Mouse (Mus musculus): ENCODE measurements around the gene Gatd1. TPM values are rescaled to one million over a fixed set of nuclear protein-coding genes. Genes with fewer than 3 reads are reported as not detected.

Gene Gatd1
- polyA plus RNA-seq (2012; rRNA removed; ENCODE audit: low replicate concordance), result 59.5 and 84.7 TPM in 2 replicates

DNA sequence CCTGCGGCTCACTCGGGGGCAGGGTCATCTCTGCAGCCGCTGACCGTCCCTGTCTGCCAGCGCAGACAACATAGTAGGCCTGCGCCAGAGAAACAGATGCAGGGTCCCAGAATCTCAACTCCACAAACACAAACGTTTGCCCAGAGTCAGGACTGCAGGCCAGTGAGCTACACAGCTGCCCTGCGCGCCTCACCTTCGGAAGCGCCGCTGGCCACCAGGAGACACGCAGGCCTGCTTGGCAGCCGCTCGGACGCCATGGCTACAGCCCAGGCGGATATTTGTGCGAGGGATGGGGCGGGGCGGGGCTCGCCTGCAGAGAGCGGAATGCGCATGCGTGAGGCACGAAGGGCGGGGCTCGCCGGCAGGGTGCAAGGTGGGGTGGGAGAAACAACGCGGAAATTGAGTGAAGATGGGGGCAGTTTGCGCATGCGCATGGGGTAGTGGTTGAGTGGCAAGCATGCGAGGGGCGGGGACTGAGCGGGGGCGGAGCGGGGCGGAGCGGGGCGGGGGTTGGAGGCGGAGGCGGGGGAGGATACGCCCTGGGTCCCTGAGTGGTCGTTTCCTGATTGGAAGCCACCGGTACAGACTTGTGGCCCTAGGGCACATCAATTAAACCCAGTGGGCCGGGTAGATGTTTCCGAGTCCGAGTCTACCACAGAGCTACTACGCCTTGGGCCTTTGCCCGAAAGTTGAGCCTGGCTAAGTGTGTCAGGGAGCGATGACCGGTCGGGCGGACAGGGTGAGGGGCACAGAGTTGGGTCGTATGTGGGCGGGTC is at the start of gene Gatd1:
Gene Gatd1, minus strand, starts transcription at position 328 of the 776 bp plus-strand sequence.

DNA sequence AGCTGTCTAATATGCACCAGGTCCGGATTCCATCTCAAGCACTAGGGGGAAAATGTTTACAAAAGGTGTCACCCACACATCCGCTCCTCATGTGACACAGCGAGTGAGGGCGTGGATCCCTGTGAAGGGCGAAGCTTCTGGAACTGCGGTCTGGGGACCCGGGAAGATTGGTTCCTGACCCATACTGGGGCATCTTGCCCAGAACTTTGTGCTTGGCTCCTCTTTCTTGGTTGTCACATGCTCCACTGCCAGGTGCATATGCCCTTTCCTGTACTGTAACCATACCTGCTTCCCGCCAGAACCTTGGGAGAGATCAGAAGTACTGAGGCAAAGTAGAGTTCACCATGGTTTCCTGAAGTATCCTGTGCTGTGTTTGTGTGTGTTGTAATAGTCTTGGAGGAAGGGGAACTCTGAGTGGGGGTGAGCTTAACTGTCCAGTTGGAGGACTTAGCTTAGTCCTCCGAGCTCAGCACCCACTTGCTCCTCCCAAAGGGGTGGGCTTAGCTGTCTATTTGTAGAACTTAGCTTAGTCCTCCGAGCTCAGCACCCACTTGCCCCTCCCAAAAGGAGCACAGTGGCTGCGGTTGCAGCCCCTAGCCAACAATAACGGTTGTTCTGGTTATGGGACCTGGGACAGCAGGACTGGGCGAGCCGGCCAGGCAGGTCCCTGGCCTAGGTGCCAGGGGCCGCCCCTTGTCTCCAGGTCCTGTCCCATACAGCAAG is 46.6 kb upstream of the Gatd1 start, which contains the start of gene Cracr2b:
Gene Cracr2b, plus strand, starts transcription at position 704 of the 723 bp plus-strand sequence.

DNA sequence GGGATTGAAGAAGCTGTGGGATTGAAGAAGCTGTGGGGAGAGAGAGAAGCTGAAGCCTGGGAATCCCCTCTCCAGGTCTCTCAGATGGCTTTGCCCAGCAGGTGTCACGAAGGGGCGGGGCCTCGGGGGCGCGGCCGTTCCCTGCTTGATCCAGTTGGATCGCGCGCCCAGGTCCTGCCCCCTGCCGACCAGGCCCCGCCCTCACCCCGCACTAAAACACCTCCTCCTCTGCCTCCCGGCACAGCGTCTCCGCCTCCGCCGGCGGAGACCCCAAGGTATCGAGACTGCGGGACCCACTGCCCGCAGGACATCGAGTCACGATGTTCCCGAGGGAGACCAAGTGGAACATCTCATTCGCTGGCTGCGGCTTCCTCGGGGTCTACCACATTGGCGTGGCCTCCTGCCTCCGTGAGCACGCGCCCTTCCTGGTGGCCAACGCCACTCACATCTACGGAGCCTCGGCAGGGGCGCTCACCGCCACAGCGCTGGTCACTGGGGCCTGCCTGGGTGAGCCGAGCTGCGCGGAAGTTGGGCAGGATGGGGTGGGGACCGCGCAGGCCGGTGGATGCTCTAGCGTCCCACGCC is 41.1 kb upstream of the Gatd1 start, which contains the start of gene Pnpla2:
Gene Pnpla2, plus strand, starts transcription at position 232 of the 585 bp plus-strand sequence.

DNA sequence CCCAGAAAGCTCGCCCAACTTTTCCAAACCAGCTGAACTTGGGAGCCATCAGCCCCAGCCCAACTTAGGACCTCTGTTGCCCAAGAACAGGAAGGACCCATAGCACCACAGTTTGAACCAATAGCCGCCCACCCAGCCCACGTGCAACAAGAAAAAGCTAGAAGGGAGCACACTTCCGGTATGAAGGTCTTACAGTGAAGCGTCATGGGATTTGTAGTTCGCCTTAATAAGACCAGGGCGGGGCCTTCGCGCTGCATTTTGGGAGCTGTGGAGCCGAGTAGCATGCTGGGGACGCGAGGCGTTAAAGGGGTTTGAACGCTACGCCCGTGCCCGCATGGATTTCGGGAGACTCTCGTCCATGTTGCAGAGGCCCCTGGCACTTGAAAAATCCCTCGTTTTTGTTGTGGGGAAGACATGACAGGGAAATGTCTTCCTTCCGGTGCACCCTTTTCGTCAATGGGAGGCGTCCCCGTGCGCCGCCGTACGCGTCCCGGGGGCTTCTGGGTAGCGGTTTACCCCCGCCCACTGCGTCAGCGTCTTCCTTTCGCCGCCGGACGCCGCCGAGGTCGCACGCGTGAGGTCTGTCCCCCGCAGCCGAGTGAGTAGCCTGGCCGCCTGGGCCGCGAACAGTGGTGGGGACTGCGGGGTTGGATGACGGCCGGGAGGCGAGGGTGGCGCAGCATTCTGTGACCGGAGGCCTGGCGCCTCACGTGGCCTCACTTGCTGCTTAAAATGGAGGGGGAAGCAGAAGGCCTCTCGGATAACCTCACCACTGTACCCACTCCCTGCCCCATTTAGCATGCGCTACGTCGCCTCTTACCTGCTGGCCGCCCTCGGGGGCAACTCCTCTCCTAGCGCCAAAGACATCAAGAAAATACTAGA is 33.4 kb upstream of the Gatd1 start, which contains the start of gene Rplp2:
Gene Rplp2, plus strand, starts transcription at position 261 of the 882 bp plus-strand sequence.

DNA sequence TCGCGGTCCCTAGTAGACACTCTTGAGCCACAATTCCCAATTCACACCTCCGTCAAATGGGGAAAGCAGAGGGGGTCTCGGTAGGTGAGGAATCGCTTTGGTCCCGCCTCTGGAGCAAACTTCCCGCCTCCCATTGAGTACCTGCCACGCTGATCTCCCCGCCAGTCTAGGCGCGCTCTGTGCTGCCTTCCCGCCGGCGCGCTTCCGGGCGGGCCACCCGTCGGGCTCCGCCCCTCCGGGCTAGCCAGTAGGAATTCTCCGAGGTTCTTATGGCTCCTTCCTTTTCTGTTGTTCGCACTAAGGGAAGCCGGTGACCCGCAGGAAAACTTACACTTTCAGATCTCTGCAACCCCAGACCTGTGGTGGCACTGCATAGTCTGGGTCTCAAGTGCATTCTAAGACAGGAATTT is 29.9 kb upstream of the Gatd1 start, which contains the start of gene Pidd1:
Gene Pidd1, minus strand, starts transcription at position 198 of the 410 bp plus-strand sequence.

DNA sequence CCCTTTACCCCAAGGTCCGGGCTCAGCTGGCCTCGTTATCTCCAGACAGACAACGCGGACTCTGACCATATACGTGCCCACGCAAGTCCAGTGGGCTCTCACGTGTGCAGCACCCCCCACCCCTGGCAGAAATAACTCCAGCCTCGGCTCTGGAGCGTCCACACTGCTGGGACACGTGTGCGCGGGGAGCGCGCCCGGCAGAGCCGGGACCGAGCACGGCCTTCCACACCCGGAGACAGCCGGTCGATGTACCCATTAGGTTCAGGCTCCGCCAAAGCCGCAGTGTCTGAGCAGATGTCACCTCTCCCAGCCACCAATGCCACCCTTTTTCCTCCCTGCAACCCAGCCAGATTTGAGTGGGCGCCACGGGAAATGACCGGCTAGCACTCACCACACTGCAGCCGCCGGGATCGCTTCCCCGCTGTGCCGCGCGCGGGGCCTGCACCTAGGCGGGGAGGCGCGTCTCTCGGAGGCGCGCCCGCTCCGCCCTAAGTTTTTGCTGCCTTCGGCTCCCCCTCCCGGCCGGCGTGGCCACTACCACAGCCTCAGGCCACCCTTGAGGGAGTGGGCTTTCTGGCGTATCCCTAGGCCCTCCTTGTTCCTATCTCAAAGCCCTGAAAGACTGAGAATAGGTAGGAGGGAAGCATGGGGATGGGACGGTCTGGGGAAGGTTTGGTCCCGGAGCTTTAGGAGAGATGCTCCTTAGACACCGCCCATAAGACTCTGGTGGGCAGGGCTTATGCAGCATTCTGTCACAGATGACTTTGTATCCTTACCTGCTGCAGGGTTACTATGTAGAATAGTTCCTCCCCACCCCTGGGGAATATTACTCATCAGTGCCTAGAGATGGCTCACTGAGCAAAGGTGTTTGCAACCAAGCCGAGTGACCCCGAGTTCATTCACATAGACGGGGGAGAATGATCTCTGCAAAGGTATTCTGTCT is 23.5 kb upstream of the Gatd1 start, which contains the start of gene Slc25a22:
Gene Slc25a22, minus strand, starts transcription at position 715 of the 943 bp plus-strand sequence.

DNA sequence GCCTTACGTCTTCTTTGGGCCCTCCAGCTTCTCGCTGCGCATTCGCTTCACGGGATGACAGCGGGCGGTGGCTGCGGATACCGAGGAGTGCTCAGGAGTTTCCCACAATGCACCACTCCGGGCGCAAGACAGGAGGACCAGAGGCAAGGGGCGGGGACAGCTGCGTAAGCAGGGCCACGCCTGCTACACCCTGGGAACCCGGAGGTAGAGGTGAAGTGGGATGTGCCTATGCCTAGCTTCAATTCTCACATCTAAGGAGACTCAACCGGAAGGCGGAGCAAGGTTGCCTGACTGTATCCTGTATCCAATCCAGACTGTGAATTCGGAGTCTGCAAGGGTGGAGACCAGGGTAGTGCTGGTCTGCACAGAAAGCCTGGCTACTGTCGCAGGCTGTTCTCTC is 15.4 kb upstream of the Gatd1 start, which contains the start of gene Cend1:
Gene Cend1, minus strand, starts transcription at position 182 of the 400 bp plus-strand sequence.

DNA sequence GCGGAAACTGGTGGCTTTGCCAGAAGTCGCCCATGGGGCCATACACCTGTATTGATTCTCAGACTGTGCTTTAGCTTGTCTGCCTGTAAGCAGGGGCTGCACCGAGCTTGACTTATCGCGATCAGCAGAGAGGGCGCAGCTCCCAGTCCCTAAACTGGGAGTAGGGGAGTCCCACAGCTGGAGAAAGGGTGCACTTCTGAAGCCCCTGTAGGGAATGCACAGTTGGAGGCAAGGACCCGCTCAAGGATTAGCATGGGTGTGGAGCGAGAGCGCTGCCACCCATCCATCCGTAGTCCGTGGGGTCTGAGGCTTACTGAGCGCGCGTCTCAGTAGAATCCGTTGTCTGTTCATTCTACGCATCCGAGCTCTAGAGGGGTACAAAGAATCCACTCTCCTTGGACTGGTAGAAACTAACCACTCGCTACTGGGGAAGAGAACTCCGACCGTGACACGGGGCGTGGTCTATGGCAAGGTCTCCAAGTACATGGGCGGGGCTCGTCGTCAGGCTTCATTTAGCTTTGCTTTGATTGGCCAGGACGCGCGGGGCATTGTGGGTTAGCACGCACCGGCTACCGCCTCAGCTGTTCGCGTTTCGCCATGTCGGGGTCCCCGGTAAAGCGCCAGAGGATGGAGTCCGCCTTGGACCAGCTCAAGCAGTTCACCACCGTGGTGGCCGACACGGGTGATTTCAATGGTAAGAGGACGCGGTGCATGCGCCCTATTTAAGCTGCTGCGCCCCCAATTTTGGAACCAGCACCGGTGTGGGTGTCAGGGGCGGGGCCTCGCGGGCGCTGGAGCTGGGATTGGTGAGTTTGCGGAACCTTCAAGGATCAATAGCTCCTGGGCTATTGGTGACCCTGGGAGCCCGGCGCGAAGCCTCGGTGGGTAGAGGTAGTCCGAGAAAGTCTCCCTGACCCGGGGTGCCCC is 22.0 kb downstream of the Gatd1 start, which contains the start of gene Taldo1:
Gene Taldo1, plus strand, starts transcription at position 575 of the 927 bp plus-strand sequence.

Other genes starting within 250 kb of the Gatd1 start
- 139 and 202 TPM in 2 replicates for gene Rnh1, start 241.3 kb downstream of the Gatd1 start, polyA plus RNA-seq (2012; rRNA removed; ENCODE audit: low replicate concordance)
- 82.4 and 82.9 TPM in 2 replicates for gene Hras, start 220.1 kb downstream of the Gatd1 start, polyA plus RNA-seq (2012; rRNA removed; ENCODE audit: low replicate concordance)
- 6.6 and 7.6 TPM in 2 replicates for gene Lrrc56, start 220.0 kb downstream of the Gatd1 start, polyA plus RNA-seq (2012; rRNA removed; ENCODE audit: low replicate concordance)
- 0.26 and 3.7 TPM in 2 replicates for gene Lmntd2, start 200.1 kb downstream of the Gatd1 start, polyA plus RNA-seq (2012; rRNA removed; ENCODE audit: low replicate concordance)
- gene Rassf7, start 198.3 kb downstream of the Gatd1 start, polyA plus RNA-seq (2012; rRNA removed; ENCODE audit: low replicate concordance), result 8.8 and 33.1 TPM in 2 replicates
- gene Phrf1, start 185.4 kb downstream of the Gatd1 start, polyA plus RNA-seq (2012; rRNA removed; ENCODE audit: low replicate concordance), result 16.5 and 28.7 TPM in 2 replicates
- gene Irf7, start 147.7 kb downstream of the Gatd1 start, polyA plus RNA-seq (2012; rRNA removed; ENCODE audit: low replicate concordance), result 72.7 and 97.5 TPM in 2 replicates
- gene Cdhr5, start 137.3 kb downstream of the Gatd1 start, polyA plus RNA-seq (2012; rRNA removed; ENCODE audit: low replicate concordance), result 0.13 and 0.35 TPM in 2 replicates
- 1.4 and 1.8 TPM in 2 replicates for gene Sct, start 135.0 kb downstream of the Gatd1 start, polyA plus RNA-seq (2012; rRNA removed; ENCODE audit: low replicate concordance)
- 0.09 TPM in 1 of 2 replicates, not detected in the other for gene Drd4, start 122.1 kb downstream of the Gatd1 start, polyA plus RNA-seq (2012; rRNA removed; ENCODE audit: low replicate concordance)
- gene Deaf1, start 86.4 kb downstream of the Gatd1 start, polyA plus RNA-seq (2012; rRNA removed; ENCODE audit: low replicate concordance), result 19.0 and 35.2 TPM in 2 replicates
- 58.4 and 71.0 TPM in 2 replicates for gene Tmem80, start 86.4 kb downstream of the Gatd1 start, polyA plus RNA-seq (2012; rRNA removed; ENCODE audit: low replicate concordance)
- gene Eps8l2, start 75.3 kb downstream of the Gatd1 start, polyA plus RNA-seq (2012; rRNA removed; ENCODE audit: low replicate concordance), result 20.1 and 30.8 TPM in 2 replicates
- 446 and 750 TPM in 2 replicates for gene Taldo1, start 21.9 kb downstream of the Gatd1 start, polyA plus RNA-seq (2012; rRNA removed; ENCODE audit: low replicate concordance)
- 0.97 and 1.7 TPM in 2 replicates for gene Cend1, start 15.4 kb upstream of the Gatd1 start, polyA plus RNA-seq (2012; rRNA removed; ENCODE audit: low replicate concordance)
- gene Slc25a22, start 23.8 kb upstream of the Gatd1 start, polyA plus RNA-seq (2012; rRNA removed; ENCODE audit: low replicate concordance), result 134 and 159 TPM in 2 replicates
- gene Pidd1, start 29.9 kb upstream of the Gatd1 start, polyA plus RNA-seq (2012; rRNA removed; ENCODE audit: low replicate concordance), result 9.8 and 14.5 TPM in 2 replicates
- gene Rplp2, start 33.2 kb upstream of the Gatd1 start, polyA plus RNA-seq (2012; rRNA removed; ENCODE audit: low replicate concordance), result 457 and 759 TPM in 2 replicates
- gene Pnpla2, start 41.1 kb upstream of the Gatd1 start, polyA plus RNA-seq (2012; rRNA removed; ENCODE audit: low replicate concordance), result 1,309 and 3,373 TPM in 2 replicates
- gene Cracr2b, start 47.0 kb upstream of the Gatd1 start, polyA plus RNA-seq (2012; rRNA removed; ENCODE audit: low replicate concordance), result 34.3 and 65.7 TPM in 2 replicates
- 617 and 1,187 TPM in 2 replicates for gene Cd151, start 53.3 kb upstream of the Gatd1 start, polyA plus RNA-seq (2012; rRNA removed; ENCODE audit: low replicate concordance)
- 63.9 and 76.4 TPM in 2 replicates for gene Polr2l, start 61.0 kb upstream of the Gatd1 start, polyA plus RNA-seq (2012; rRNA removed; ENCODE audit: low replicate concordance)
- gene Tspan4, start 61.1 kb upstream of the Gatd1 start, polyA plus RNA-seq (2012; rRNA removed; ENCODE audit: low replicate concordance), result 166 and 253 TPM in 2 replicates
- gene Chid1, start 125.7 kb upstream of the Gatd1 start, polyA plus RNA-seq (2012; rRNA removed; ENCODE audit: low replicate concordance), result 38.6 and 54.6 TPM in 2 replicates
- 72.0 and 79.4 TPM in 2 replicates for gene Ap2a2, start 148.0 kb upstream of the Gatd1 start, polyA plus RNA-seq (2012; rRNA removed; ENCODE audit: low replicate concordance)
- gene Muc6, start 241.2 kb upstream of the Gatd1 start, polyA plus RNA-seq (2012; rRNA removed; ENCODE audit: low replicate concordance), result 0.03 and 0.05 TPM in 2 replicates

Measured in subcutaneous adipose tissue, adult 2 months (tissue).